Mouse (Mus musculus): ENCODE measurements around the gene Ptprk. TPM values are rescaled to one million over a fixed set of nuclear protein-coding genes. Genes with fewer than 3 reads are reported as not detected.

Ptprk gene
- total and polyA plus RNA-seq, 2 experiments from 2014 or later: 25.6 to 70.3 TPM

DNA sequence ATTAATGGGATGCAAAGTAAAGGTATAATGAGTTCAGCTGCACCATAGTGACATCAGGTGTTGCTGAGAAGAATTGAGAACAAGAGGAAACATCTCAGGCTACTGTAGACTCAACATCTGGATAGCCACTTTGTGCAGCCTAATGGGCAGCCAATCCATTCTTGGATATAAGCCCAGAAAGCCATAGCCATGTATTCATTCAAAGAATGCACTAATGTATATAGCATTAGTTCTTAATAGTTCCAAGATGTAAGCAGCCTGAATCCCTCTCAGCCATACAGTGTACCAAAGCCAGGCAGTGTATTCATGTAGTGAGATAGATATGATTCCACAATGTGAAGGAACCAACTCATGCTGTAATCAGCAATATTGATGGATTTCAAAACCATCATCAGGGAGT, 134.8 kb downstream of the Ptprk start:
- Histone ChIP-seq H3K4me1 (ENCODE audit: control insufficient read depth, insufficient read depth) (0 out of 2 replicates have a peak, but pooled peaks cover 12% of the 10 kb centered on the region), H3K4me2 (ENCODE audit: low read depth, low read length) (no peak overlapping the region), H3K4me3 (ENCODE audit: low read depth, low read length) (no peak overlapping the region), H3K36me3 (replicated peaks; ENCODE audit: control insufficient read depth, insufficient read depth, low read length) (no peaks in the 10 kb centered on the region), H3K9me3 (replicated peaks; ENCODE audit: control insufficient read depth, low read length) (no peaks in the 10 kb centered on the region), H3K9ac (replicated peaks; ENCODE audit: low read depth, low read length) (no peak overlapping the region), H3K27ac (ENCODE audit: low read depth) (no peak overlapping the region), H3K27me3 (ENCODE audit: control insufficient read depth, insufficient read depth, low read length) (no peaks in the 10 kb centered on the region)
- TF ChIP-seq EP300 (IDR thresholded peaks at IDR 0.05; ENCODE audit: low read depth) (no peak), CTCF (IDR thresholded peaks at IDR 0.05; ENCODE audit: low read depth) (no peak)
- ATAC-seq (ENCODE audit: insufficient read depth, low read depth) (no peak), DNase-seq (ENCODE audit: low spot score) (no peak)

DNA sequence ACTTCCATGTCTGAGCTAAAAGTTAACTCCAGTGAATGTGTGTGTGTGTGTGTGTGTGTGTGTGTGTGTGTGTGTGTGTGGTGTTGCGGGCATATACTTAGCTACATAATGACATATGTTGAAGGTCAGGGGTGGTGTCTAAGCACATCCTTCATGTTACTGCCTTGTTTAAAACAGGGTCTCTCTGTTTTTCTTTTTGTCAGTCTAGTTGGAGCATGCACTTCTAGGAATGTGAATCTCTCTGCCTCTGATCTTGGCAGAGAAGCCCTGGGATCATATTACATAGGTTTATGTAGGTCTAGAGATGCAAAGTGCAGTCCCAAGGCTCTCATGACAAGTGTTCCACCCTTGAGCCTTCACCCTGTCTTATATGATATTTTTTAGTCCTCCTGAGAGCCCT, 137.5 kb downstream of the Ptprk start:
- no peaks in the 10 kb centered on the region for H3K36me3 ChIP-seq (replicated peaks; ENCODE audit: control insufficient read depth, insufficient read depth, low read length)
- no peak for DNase-seq (ENCODE audit: low spot score)
- H3K27me3 ChIP-seq (ENCODE audit: control insufficient read depth, insufficient read depth, low read length): no peaks in the 10 kb centered on the region
- 85% methylated on average over 1 of the region's 1 CpGs for WGBS
- H3K9me3 ChIP-seq (replicated peaks; ENCODE audit: control insufficient read depth, low read length): no peaks in the 10 kb centered on the region
- 0 out of 2 replicates have a peak, but pooled peaks cover 12% of the 10 kb centered on the region for H3K4me1 ChIP-seq (ENCODE audit: control insufficient read depth, insufficient read depth)
- TF ChIP-seq EP300 (IDR thresholded peaks at IDR 0.05; ENCODE audit: low read depth): no peak
- TF ChIP-seq CTCF (IDR thresholded peaks at IDR 0.05; ENCODE audit: low read depth): no peak
- H3K27ac ChIP-seq (ENCODE audit: low read depth): no peak overlapping the region
- no peak overlapping the region for H3K4me2 ChIP-seq (ENCODE audit: low read depth, low read length)
- H3K4me3 ChIP-seq (ENCODE audit: low read depth, low read length): no peak overlapping the region
- H3K9ac ChIP-seq (replicated peaks; ENCODE audit: low read depth, low read length): no peak overlapping the region
- no peak for ATAC-seq (ENCODE audit: insufficient read depth, low read depth)

DNA sequence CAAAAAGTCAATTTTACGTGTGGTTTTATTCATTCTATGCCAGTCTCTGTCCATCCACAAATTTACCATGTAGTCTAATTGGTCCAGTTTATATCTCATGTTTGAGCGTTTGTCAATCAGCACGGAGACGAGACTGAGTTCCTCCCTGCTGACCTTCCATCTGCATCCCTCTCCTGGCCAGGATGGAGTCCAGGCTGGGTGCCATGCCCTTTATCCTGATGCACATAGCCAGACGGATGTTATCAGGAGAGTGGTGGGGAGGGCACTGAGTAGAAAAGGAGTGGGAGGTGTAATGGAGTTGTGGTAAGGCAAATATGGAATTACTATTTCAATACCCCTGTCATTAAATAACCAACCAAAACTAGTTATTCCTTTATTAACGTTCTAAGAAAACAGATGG, 140.5 kb downstream of the Ptprk start:
- H3K36me3 ChIP-seq (replicated peaks; ENCODE audit: control insufficient read depth, insufficient read depth, low read length): no peaks in the 10 kb centered on the region
- no peak overlapping the region for H3K27ac ChIP-seq (ENCODE audit: low read depth)
- 0 out of 2 replicates have a peak, but pooled peaks cover 8% of the 10 kb centered on the region for H3K4me1 ChIP-seq (ENCODE audit: control insufficient read depth, insufficient read depth)
- no peaks in the 10 kb centered on the region for H3K9me3 ChIP-seq (replicated peaks; ENCODE audit: control insufficient read depth, low read length)
- no peak overlapping the region for H3K4me3 ChIP-seq (ENCODE audit: low read depth, low read length)
- 57% methylated on average over 6 of the region's 6 CpGs for WGBS
- no peak for DNase-seq (ENCODE audit: low spot score)
- H3K27me3 ChIP-seq (ENCODE audit: control insufficient read depth, insufficient read depth, low read length): no peaks in the 10 kb centered on the region
- H3K4me2 ChIP-seq (ENCODE audit: low read depth, low read length): no peak overlapping the region
- TF ChIP-seq CTCF (IDR thresholded peaks at IDR 0.05; ENCODE audit: low read depth) (no peak), EP300 (IDR thresholded peaks at IDR 0.05; ENCODE audit: low read depth) (no peak)
- H3K9ac ChIP-seq (replicated peaks; ENCODE audit: low read depth, low read length): no peak overlapping the region
- ATAC-seq (ENCODE audit: insufficient read depth, low read depth): no peak

DNA sequence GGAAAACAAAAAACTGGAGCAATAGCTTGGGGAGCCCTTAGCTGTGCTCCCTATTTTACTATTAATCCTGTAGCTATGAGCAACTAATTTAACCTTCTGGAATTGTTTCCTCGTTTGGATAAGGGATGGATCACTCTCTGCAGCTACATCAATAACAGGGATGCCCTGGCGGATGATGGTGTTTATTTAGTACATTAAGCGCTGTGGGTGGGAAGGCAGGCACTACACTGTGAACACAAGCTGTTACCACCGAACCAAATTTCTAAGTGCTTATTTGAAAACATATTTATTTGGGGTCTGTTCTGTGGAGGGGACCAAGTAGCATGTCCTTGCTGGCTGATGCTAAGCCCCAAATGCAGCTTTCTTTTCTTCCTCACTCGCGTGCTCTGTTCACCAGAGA, 149.0 kb downstream of the Ptprk start:
- TF ChIP-seq CTCF (IDR thresholded peaks at IDR 0.05; ENCODE audit: low read depth): no peak
- no peak for TF ChIP-seq EP300 (IDR thresholded peaks at IDR 0.05; ENCODE audit: low read depth)
- no peak for DNase-seq (ENCODE audit: low spot score)
- H3K9me3 ChIP-seq (replicated peaks; ENCODE audit: control insufficient read depth, low read length): no peaks in the 10 kb centered on the region
- WGBS: 88% methylated on average over 6 of the region's 6 CpGs
- H3K36me3 ChIP-seq (replicated peaks; ENCODE audit: control insufficient read depth, insufficient read depth, low read length): no peaks in the 10 kb centered on the region
- peaks cover 20% of the 10 kb centered on the region; the same call in 1 of the 2 replicates for H3K4me1 ChIP-seq (ENCODE audit: control insufficient read depth, insufficient read depth)
- H3K4me3 ChIP-seq (ENCODE audit: low read depth, low read length): no peak overlapping the region
- ATAC-seq (ENCODE audit: insufficient read depth, low read depth): no peak
- no peaks in the 10 kb centered on the region for H3K27me3 ChIP-seq (ENCODE audit: control insufficient read depth, insufficient read depth, low read length)
- no peak overlapping the region for H3K9ac ChIP-seq (replicated peaks; ENCODE audit: low read depth, low read length)
- H3K27ac ChIP-seq (ENCODE audit: low read depth): no peak overlapping the region
- no peak overlapping the region for H3K4me2 ChIP-seq (ENCODE audit: low read depth, low read length)

DNA sequence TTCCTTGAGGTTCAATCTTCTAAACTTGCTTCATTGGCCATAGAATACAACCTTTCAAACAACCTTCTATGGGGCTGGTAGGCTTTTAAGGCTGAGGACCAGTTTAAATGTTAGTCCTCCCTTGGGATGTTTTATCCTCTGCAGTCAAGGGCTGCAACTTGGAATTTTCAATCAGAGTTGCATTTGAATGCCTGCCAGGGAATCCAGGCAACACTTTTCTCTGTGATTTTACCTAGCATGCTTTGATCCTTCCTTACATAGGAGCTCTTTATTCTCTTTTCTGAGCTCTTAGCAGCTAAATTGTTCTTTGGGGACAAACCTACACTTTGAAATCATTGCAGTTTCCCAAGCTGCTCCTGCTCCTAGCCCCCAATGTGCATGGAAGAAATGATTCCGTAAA, 149.8 kb downstream of the Ptprk start:
- H3K4me1 ChIP-seq (ENCODE audit: control insufficient read depth, insufficient read depth): peaks cover 20% of the 10 kb centered on the region; the same call in 1 of the 2 replicates
- H3K27me3 ChIP-seq (ENCODE audit: control insufficient read depth, insufficient read depth, low read length): no peaks in the 10 kb centered on the region
- WGBS: 90% methylated on average over 1 of the region's 1 CpGs
- TF ChIP-seq EP300 (IDR thresholded peaks at IDR 0.05; ENCODE audit: low read depth) (no peak), CTCF (IDR thresholded peaks at IDR 0.05; ENCODE audit: low read depth) (no peak)
- H3K9ac ChIP-seq (replicated peaks; ENCODE audit: low read depth, low read length): no peak overlapping the region
- H3K4me3 ChIP-seq (ENCODE audit: low read depth, low read length): no peak overlapping the region
- H3K9me3 ChIP-seq (replicated peaks; ENCODE audit: control insufficient read depth, low read length): no peaks in the 10 kb centered on the region
- no peak overlapping the region for H3K4me2 ChIP-seq (ENCODE audit: low read depth, low read length)
- DNase-seq (ENCODE audit: low spot score) (no peak), ATAC-seq (ENCODE audit: insufficient read depth, low read depth) (no peak)
- no peak overlapping the region for H3K27ac ChIP-seq (ENCODE audit: low read depth)
- no peaks in the 10 kb centered on the region for H3K36me3 ChIP-seq (replicated peaks; ENCODE audit: control insufficient read depth, insufficient read depth, low read length)

DNA sequence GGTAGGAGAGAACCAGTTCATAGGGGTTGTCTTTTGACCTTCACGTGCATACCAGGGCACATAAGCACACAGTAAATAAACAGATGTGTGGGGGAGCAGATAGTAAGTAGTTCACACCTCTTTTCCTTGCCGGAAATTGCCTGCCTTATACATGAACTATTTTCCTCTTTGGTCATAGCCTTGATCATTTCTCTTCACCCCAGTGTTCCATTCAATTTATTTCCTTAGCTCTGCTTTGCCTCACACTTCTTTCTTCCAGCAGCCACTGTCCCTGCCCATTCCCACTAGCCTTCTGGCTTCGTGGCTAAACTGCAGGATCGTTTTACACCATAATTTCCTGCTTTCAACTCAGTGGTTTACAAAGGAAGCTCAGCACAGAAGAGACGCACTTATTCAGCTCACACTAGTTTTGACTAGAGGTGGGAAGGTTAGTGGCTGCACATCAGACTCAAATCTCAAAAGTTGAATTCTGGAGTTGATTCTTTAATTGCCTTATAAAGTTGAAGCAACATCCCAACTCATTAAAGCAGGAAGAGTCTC, 151.0 kb downstream of the Ptprk start:
- Histone ChIP-seq H3K36me3 (replicated peaks; ENCODE audit: control insufficient read depth, insufficient read depth, low read length) (no peaks in the 10 kb centered on the region), H3K4me1 (ENCODE audit: control insufficient read depth, insufficient read depth) (peaks cover 20% of the 10 kb centered on the region; the same call in 1 of the 2 replicates), H3K9ac (replicated peaks; ENCODE audit: low read depth, low read length) (no peak overlapping the region), H3K4me3 (ENCODE audit: low read depth, low read length) (no peak overlapping the region), H3K27me3 (ENCODE audit: control insufficient read depth, insufficient read depth, low read length) (no peaks in the 10 kb centered on the region), H3K9me3 (replicated peaks; ENCODE audit: control insufficient read depth, low read length) (no peaks in the 10 kb centered on the region), H3K4me2 (ENCODE audit: low read depth, low read length) (no peak overlapping the region), H3K27ac (ENCODE audit: low read depth) (no peak overlapping the region)
- TF ChIP-seq EP300 (IDR thresholded peaks at IDR 0.05; ENCODE audit: low read depth) (no peak), CTCF (IDR thresholded peaks at IDR 0.05; ENCODE audit: low read depth) (no peak)
- no peak for DNase-seq (ENCODE audit: low spot score)
- WGBS: 53% methylated on average over 5 of the region's 5 CpGs
- ATAC-seq (ENCODE audit: insufficient read depth, low read depth): no peak
